Mouse (Mus musculus) brain, embryonic 14.5 days (tissue): Measurements from ENCODE around the gene Aldh16a1. TPM values are rescaled to one million over a fixed set of nuclear protein-coding genes. Genes with fewer than 3 reads are reported as not detected.
"Not testable (repeated sequence)": the region's sequence is repeated elsewhere in the genome, so short reads cannot be mapped to it uniquely, and the experiment has no call there.

ENCODE experiments used
- DNase-seq: peaks from one replicate; pipeline ENCODE4 v3.0.0-alpha.2; 2011; ENCODE audit warnings: low read depth
- CTCF ChIP-seq: fragments of 200-500 bp; IDR thresholded peaks from 2 replicates; pipeline ENCODE4 v1.5.1; 2012; ENCODE audit warnings: inconsistent platforms, mild to moderate bottlenecking, moderate library complexity, borderline replicate concordance; ENCODE audit not compliant: insufficient read depth, insufficient read length; ENCODE audit errors: extremely low read depth
- POLR2A ChIP-seq: fragments of 200-500 bp; IDR thresholded peaks from 2 replicates; pipeline ENCODE4 v1.6.1; 2012; ENCODE audit warnings: mild to moderate bottlenecking, inconsistent platforms, borderline replicate concordance; ENCODE audit not compliant: poor library complexity, insufficient read depth, insufficient read length, severe bottlenecking; ENCODE audit errors: extremely low read depth
- polyA plus RNA-seq: library from polyadenylated mRNA; depleted of rRNA; stranded (reverse); fragments of >200 nt; gene quantifications from 2 replicates; pipeline ENCODE4 v1.2.3, GENCODE M21; 2012; rRNA removed

The Aldh16a1 gene
- polyA plus RNA-seq, 1 experiment, result 26.4 TPM

DNA sequence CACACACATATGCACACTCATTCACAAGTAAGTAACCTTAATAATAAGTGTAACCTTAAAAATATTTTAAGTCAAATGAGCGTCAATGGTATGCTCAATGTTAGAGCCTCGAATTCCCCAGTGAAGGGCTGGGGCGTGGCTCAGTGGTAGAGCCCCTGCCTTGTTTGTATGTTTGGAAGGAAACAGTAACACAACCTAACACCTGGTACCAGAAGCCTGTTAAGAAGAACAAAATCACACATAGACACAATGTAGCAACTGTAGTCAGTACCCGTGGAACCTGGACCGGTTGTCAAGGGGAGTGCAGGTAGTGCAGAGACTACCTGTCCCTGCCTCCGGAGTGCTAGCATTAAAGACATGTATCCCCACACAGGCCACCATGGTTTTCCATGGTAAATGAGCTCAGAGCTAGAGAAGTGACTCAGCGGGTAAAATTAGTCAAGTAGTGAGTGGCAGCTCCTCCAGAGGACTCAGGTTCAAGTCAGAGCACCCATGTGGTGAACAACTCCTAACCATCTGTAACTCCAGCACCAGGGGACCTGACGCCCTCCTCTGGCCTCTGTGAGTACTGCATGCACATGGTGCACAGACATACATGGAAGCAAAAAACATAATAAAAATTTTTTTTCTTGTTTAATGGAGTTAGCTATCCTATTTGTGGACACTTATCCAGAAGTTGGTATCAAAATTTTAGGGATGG, 55.7 kb downstream of the Aldh16a1 start:
- no peak for DNase-seq
- TF ChIP-seq POLR2A, result no peak
- peak; percentile 32; the same call in 1 of the 2 replicates for TF ChIP-seq CTCF

DNA sequence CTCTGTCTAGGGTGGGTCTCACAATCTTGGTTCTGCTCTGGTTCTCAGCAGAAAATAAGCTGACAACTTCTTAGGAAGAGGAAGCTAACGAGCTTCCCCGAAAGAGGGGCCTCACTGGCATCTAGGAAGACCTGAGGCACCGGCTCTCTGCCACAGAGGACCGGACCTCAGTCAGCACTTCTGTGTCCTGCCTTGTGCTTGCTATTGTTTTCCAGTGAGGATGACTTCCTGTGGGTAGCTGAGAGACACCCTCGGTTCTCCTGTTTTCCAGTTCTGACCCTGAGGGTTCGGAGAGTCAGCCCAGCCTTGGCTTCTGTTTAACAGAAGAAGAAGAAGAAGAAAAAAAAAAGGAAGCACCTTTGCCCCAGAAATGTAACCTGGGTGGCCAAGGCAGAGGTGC, 56.9 kb downstream of the Aldh16a1 start:
- DNase-seq, result no peak
- TF ChIP-seq CTCF (no peak), POLR2A (no peak)

DNA sequence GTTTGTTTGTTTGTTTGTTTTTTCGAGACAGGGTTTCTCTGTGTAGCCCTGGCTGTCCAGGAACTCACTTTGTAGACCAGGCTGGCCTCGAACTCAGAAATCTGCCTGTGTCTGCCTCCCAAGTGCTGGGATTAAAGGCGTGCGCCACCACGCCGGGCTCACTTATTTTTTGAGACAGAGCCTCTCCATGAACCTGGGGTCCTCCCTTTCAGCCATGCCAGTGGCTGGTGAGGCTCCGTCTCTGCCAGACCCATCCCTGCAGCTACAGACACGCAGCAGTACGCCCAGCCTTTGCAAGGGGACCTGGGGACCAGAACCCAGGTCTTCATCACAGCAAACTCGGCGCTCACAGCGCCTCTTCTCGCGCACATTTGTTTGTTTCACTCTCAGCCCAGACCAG, 58.4 kb downstream of the Aldh16a1 start:
- DNase-seq, result not testable (repeated sequence)

DNA sequence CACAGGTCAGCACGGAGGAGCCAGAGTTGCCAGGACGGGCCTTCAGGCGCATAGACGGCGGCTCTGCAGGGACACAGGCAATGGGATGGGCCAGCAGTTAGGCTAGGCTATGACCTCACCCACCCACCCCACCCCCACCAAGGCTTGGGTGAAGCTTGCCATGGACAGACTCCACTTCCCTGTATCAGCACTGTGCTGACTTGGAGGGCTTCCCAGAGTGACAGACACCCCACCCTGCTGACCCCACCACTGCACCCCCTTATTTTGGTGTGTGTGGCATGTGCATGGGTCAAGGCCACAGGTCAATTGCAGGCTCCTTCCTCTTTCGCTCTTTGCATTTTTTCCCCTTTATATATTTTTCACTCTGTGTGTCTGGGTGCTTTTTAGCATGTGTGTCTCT, 59.0 kb downstream of the Aldh16a1 start:
- DNase-seq, result no peak
- TF ChIP-seq CTCF (no peak), POLR2A (no peak)

DNA sequence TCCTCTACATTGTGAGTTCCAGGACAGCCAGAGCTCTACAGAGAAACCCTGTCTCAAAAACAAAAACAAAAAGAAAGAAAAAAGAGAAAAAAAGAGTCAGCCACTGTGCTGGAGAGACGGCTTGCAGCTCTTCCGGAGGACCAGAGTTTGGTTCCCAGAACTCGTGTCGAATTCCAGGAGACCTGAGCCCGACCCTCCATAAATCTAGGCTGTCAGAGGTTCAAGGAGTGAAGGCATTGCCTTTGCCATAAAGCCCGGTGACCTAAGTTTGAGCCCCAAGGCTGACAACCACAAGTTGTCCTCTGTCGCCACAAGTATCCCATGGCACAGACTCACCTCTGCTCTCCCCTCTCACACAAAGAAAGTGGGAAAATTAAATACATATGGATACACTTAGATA, 60.3 kb downstream of the Aldh16a1 start:
- no peak for DNase-seq
- TF ChIP-seq CTCF, result no peak
- TF ChIP-seq POLR2A, result no peak

DNA sequence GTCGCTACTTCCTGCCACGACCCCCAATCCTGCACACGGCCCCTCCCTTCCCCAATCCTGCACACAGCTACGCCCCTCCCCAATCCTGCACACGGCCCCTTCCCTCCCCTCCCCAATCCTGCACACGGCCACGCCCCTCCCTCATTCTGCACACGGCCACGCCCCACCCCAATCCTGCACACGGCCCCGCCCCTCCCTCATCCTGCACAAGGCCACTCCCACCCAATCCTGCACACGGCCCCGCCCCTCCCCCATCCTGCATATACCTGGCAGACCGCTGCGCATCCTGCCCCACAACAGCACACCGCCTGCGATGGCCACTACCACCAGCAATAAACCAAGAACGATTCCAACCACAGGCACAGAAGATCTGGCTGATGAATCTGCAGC, 60.9 kb downstream of the Aldh16a1 start:
- DNase-seq, result no peak

DNA sequence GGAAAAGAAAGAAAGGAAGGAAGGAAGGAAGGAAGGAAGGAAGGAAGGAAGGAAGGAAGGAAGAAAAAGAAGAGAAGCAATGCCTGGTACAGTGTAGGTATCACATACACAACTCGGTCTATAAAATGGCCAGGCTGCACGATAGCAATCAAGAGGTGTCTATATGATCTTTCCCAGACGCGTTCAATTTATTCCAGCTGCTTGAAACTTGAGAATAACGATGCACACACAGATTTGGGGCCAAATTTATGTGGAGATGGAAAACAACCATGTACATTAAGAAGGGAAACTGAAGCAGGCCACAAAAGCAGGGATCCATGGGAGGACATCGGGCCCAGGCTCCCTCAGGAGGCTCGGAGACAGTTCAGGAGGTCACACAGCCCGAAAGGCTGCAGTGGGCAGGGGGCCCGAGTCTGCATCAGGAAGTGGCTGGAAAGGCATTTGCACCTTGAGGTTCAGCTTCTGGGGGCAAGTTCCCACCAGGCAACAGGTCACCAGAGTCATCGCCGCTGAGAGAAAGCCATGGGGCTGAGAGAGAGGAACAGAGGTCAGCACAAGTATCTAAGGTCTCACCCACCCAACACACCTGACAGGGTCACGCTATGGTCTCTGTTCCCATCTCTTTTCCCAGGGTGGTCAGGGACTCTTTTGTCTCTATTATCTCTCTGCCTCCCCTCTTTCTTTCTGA, 61.4 kb downstream of the Aldh16a1 start:
- TF ChIP-seq CTCF (no peak), POLR2A (no peak)

More for the DNA sequence above, 60.9 kb downstream of the Aldh16a1 start:
- TF ChIP-seq CTCF (no peak), POLR2A (no peak)

DNA sequence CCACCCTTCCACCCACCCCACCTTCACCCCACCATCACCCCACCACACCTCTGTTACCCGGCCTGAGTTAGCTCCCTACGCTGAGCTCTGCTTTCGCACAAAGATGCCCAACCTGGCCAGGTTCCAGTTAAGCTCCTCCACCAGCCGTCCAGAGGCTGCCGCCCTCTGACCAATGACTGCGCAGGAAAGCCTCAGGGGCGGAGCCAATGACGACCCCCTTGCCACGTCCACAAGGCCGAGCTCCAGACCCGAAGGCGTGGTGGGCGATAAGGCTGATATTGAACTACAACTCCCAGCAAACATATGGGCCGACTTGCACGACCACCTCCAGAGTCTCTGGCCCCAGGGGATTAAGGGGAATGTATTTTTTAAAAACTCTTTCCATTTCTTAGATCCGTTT, 62.3 kb downstream of the Aldh16a1 start, which contains the start of gene Rcn3:
Gene Rcn3 (minus strand): TSS at position 174 of the 400 bp plus-strand sequence.
- TF ChIP-seq CTCF (no peak), POLR2A (peak; percentile 26; the same call in 1 of the 2 replicates)
- DNase-seq, result peak; percentile 98

More for the DNA sequence above, 61.4 kb downstream of the Aldh16a1 start:
- no peak for DNase-seq

DNA sequence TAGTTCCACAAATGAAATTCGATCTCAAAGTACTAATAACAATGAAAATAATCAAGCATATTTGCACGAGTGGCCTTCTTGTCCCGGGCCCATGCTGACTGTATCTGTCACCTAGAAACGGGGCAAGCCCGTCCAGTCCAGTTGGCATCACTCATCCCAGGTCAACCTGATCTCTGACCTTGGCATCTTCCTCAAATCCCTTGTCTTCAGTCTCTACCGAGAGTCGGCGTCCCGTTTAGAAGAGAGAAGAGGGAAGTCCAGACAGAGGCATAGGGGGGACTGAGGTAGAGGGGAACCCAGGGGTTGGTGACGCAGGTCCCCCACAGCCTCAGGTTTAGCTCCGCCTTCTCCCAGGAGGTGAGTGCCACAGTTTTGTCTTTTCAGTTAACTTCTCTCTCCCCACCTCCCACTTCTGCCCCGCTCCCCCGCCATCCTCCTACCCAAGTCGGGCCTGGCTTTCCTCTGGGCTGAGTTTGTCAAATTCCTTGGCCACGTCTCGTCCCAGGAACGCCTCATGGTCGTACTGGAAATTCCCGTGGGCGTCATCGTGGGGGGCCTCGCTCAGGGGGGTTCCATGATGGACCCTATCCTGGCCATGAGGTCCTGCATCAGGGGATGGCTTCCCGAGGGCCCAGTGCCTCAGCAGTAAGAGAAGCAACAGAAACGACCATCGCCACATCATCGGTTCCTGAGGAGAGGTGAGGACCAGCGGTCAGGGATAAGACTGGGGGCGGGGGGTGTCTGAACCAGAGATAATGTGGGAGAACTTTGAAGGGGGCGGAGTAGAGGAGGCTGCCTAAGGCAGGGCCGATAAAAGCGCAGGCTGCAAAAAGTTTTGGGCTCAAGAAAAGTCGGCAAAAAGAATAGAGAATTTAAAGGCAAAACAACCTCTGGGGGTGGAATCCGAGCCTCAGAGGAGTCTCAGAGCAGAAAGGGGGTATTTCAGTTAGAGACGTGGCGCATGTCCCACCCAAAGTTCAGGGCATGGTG, 63.1 kb downstream of the Aldh16a1 start:
- DNase-seq, result peak; percentile 19
- TF ChIP-seq CTCF (no peak), POLR2A (no peak)

Other genes with a start within 250 kb of the Aldh16a1 start
- gene Ap2a1, start 225.1 kb downstream of the Aldh16a1 start, polyA plus RNA-seq, result 165 and 185 TPM in 2 replicates
- 0.04 and 0.05 TPM in 2 replicates for gene Tsks, start 211.4 kb downstream of the Aldh16a1 start, polyA plus RNA-seq
- gene Cpt1c, start 179.7 kb downstream of the Aldh16a1 start, polyA plus RNA-seq, result 102 and 135 TPM in 2 replicates
- 824 and 992 TPM in 2 replicates for gene Prmt1, start 168.0 kb downstream of the Aldh16a1 start, polyA plus RNA-seq
- gene Irf3, start 156.9 kb downstream of the Aldh16a1 start, polyA plus RNA-seq, result 84.4 and 130 TPM in 2 replicates
- gene Bcl2l12, start 155.9 kb downstream of the Aldh16a1 start, polyA plus RNA-seq, result 20.5 and 33.9 TPM in 2 replicates
- 125 and 147 TPM in 2 replicates for gene Scaf1, start 138.2 kb downstream of the Aldh16a1 start, polyA plus RNA-seq
- 18.2 and 20.7 TPM in 2 replicates for gene Rras, start 136.6 kb downstream of the Aldh16a1 start, polyA plus RNA-seq
- gene Prr12, start 101.7 kb downstream of the Aldh16a1 start, polyA plus RNA-seq, result 10.5 and 39.1 TPM in 2 replicates
- 81.9 and 84.1 TPM in 2 replicates for gene Nosip, start 92.2 kb downstream of the Aldh16a1 start, polyA plus RNA-seq
- gene Prrg2, start 91.9 kb downstream of the Aldh16a1 start, polyA plus RNA-seq, result 25.0 and 30.6 TPM in 2 replicates
- gene Rcn3, start 62.4 kb downstream of the Aldh16a1 start, polyA plus RNA-seq, result 68.2 and 101 TPM in 2 replicates
- 11.7 and 17.3 TPM in 2 replicates for gene Fcgrt, start 50.7 kb downstream of the Aldh16a1 start, polyA plus RNA-seq
- 421 and 634 TPM in 2 replicates for gene Rps11, start 30.1 kb downstream of the Aldh16a1 start, polyA plus RNA-seq
- 2,550 and 2,843 TPM in 2 replicates for gene Rpl13a, start 25.8 kb downstream of the Aldh16a1 start, polyA plus RNA-seq
- 0.30 and 0.31 TPM in 2 replicates for gene Gm45713, start 18.4 kb downstream of the Aldh16a1 start, polyA plus RNA-seq
- gene Flt3l, start 18.2 kb downstream of the Aldh16a1 start, polyA plus RNA-seq, result 6.2 and 9.0 TPM in 2 replicates
- gene Pih1d1, start 281 bp downstream of the Aldh16a1 start, polyA plus RNA-seq, result 130 and 151 TPM in 2 replicates
- gene Slc17a7, start 9.4 kb upstream of the Aldh16a1 start, polyA plus RNA-seq, result 6.7 and 25.8 TPM in 2 replicates
- gene Gfy, start 25.0 kb upstream of the Aldh16a1 start, polyA plus RNA-seq, result 0.04 and 0.12 TPM in 2 replicates
- gene Pth2, start 26.4 kb upstream of the Aldh16a1 start, polyA plus RNA-seq, result 0.25 and 0.30 TPM in 2 replicates
- 0.70 and 1.1 TPM in 2 replicates for gene Ccdc155, start 50.3 kb upstream of the Aldh16a1 start, polyA plus RNA-seq
- gene Dkkl1, start 57.6 kb upstream of the Aldh16a1 start, polyA plus RNA-seq, result 1.4 and 2.1 TPM in 2 replicates
- gene Tead2, start 61.2 kb upstream of the Aldh16a1 start, polyA plus RNA-seq, result 184 and 312 TPM in 2 replicates
- gene Cd37, start 84.5 kb upstream of the Aldh16a1 start, polyA plus RNA-seq, result 1.4 and 1.5 TPM in 2 replicates
- gene Slc6a16, start 86.5 kb upstream of the Aldh16a1 start, polyA plus RNA-seq, result 0.70 and 0.86 TPM in 2 replicates
- 0.11 TPM in 1 of 2 replicates, not detected in the other for gene Slc6a21, start 122.9 kb upstream of the Aldh16a1 start, polyA plus RNA-seq
- gene Trpm4, start 179.2 kb upstream of the Aldh16a1 start, polyA plus RNA-seq, result 19.0 and 20.3 TPM in 2 replicates
- gene Hrc, start 180.7 kb upstream of the Aldh16a1 start, polyA plus RNA-seq, result 0.48 and 1.3 TPM in 2 replicates
- 56.7 and 60.0 TPM in 2 replicates for gene Ppfia3, start 212.4 kb upstream of the Aldh16a1 start, polyA plus RNA-seq
- gene Lin7b, start 216.0 kb upstream of the Aldh16a1 start, polyA plus RNA-seq, result 15.7 and 17.6 TPM in 2 replicates
- 643 and 713 TPM in 2 replicates for gene Snrnp70, start 241.2 kb upstream of the Aldh16a1 start, polyA plus RNA-seq